Mouse (Mus musculus): ENCODE data around the gene Pigyl.

- no peak for TF ChIP-seq POLR2A (IDR thresholded peaks at IDR 0.05; ENCODE audit: borderline replicate concordance, insufficient read depth, low read length)
- no peak for TF ChIP-seq CTCF (IDR thresholded peaks at IDR 0.05; ENCODE audit: borderline replicate concordance, insufficient read depth, low read depth, low read length)
Observed at GRCm38 (mm10) chr9:22131226-22131981, 25.2 kb upstream of the Pigyl start.

All from cerebellum, adult 2 months (tissue).